Mouse (Mus musculus) myocyte (in vitro differentiated cells): Measurements from ENCODE around the gene Id3. TPM values are rescaled to one million over a fixed set of nuclear protein-coding genes. Genes with fewer than 3 reads are reported as not detected.

ENCODE experiments used
- H3K27me3 ChIP-seq: one replicate; pipeline ENCODE4 v1.6.1; 2011; ENCODE audit not compliant: control insufficient read depth, insufficient read depth, insufficient read length
- H3K36me3 ChIP-seq: one replicate; pipeline ENCODE4 v1.6.1; 2011; ENCODE audit not compliant: control insufficient read depth, insufficient read depth
- H3K4me2 ChIP-seq: one replicate; pipeline ENCODE4 v1.6.1; 2011; ENCODE audit warnings: low read depth, control low read depth
- H3K4me3 ChIP-seq: one replicate; pipeline ENCODE4 v1.5.1; 2011; ENCODE audit warnings: mild to moderate bottlenecking, control low read depth, moderate library complexity
- H3K79me2 ChIP-seq: one replicate; pipeline ENCODE4 v1.6.1; 2011; ENCODE audit not compliant: control insufficient read depth, insufficient read depth
- H3ac ChIP-seq: one replicate; pipeline ENCODE4 v1.6.1; 2011; ENCODE audit not compliant: control insufficient read depth, insufficient read length
- CEBPB ChIP-seq: IDR thresholded peaks from 2 replicates; pipeline ENCODE4 v1.6.1; 2011; ENCODE audit warnings: mild to moderate bottlenecking, moderate library complexity; ENCODE audit not compliant: poor library complexity, insufficient read depth, severe bottlenecking
- E2F4 ChIP-seq: IDR thresholded peaks from one replicate; pipeline ENCODE4 v1.6.1; 2011; ENCODE audit warnings: mild to moderate bottlenecking, control low read depth, moderate library complexity; ENCODE audit not compliant: insufficient read depth
- MAX ChIP-seq: IDR thresholded peaks from one replicate; pipeline ENCODE4 v1.6.1; 2011; ENCODE audit warnings: low read depth, mild to moderate bottlenecking, control low read depth
- MYOD1 ChIP-seq, 3 experiments: IDR thresholded peaks; one replicate each; pipeline ENCODE4 v1.6.1; 2011; ENCODE audit warnings: control low read depth in 2 of 3, low read depth in 2 of 3, mild to moderate bottlenecking in 2 of 3, moderate library complexity in 1 of 3; ENCODE audit not compliant: insufficient read length in 2 of 3, control insufficient read depth in 1 of 3
- MYOG ChIP-seq, 3 experiments: IDR thresholded peaks; one replicate each; pipeline ENCODE4 v1.6.1; 2011; ENCODE audit warnings: control low read depth in 2 of 3, low read depth in 2 of 3, mild to moderate bottlenecking in 2 of 3; ENCODE audit not compliant: insufficient read length in 2 of 3, control insufficient read depth in 1 of 3, insufficient read depth in 1 of 3
- POLR2A ChIP-seq: IDR thresholded peaks from one replicate; pipeline ENCODE4 v1.6.1; 2011; ENCODE audit warnings: low read depth, mild to moderate bottlenecking, control low read depth, moderate library complexity; ENCODE audit not compliant: insufficient read length
- POLR2AphosphoS2 ChIP-seq: IDR thresholded peaks from one replicate; pipeline ENCODE4 v1.6.1; 2011; ENCODE audit warnings: low read depth, control low read depth; ENCODE audit not compliant: insufficient read length
- REST ChIP-seq: IDR thresholded peaks from one replicate; pipeline ENCODE4 v1.6.1; 2011; ENCODE audit warnings: mild to moderate bottlenecking, control low read depth, moderate library complexity; ENCODE audit not compliant: insufficient read depth, insufficient read length
- SRF ChIP-seq: IDR thresholded peaks from one replicate; pipeline ENCODE4 v1.6.1; 2011; ENCODE audit warnings: low read depth; ENCODE audit not compliant: control insufficient read depth, insufficient read length
- TCF12 ChIP-seq: IDR thresholded peaks from one replicate; pipeline ENCODE4 v1.6.1; 2011; ENCODE audit warnings: mild to moderate bottlenecking, control low read depth; ENCODE audit not compliant: poor library complexity, insufficient read depth, severe bottlenecking
- TCF3 ChIP-seq: IDR thresholded peaks from one replicate; pipeline ENCODE4 v1.6.1; 2011; ENCODE audit warnings: low read depth, control low read depth; ENCODE audit not compliant: insufficient read length
- USF1 ChIP-seq: IDR thresholded peaks from one replicate; pipeline ENCODE4 v1.6.1; 2011; ENCODE audit warnings: low read depth, mild to moderate bottlenecking, control low read depth, moderate library complexity
- polyA plus RNA-seq: library from polyadenylated mRNA; unstranded; fragments of >200 nt; fragmentation: generic; extraction: Trizol; gene quantifications from one replicate; pipeline ENCODE4 v1.2.1, GENCODE M21; 2012; ENCODE audit warnings: missing spikeins

Id3 gene
- polyA plus RNA-seq, 1 experiment: 15.2 TPM

DNA sequence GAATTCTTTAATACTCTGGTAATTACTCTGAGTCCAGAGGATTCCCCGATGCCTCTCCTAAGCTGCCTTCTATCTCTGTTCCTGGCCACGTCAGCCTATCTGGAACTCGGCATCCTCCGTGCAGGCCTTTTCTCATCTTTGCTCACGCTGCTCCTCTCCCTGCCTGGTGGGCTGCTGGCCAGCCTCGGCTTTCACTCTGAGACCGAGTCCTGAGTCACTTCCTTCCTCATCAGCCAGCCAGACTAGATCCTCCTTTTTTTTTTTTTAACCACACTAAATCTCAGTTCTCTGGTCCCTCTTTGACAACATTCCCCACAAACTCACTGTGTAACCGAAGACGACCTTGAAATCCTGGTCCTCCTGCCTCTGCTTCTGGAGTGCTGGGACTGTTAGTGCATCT is 42.1 kb downstream of the Id3 start:
- peaks cover 76% of the 10 kb centered on the region for H3K79me2 ChIP-seq
- no peak overlapping the region for H3K4me3 ChIP-seq
- peak overlapping the region; percentile 79 for H3K4me2 ChIP-seq
- TF ChIP-seq POLR2AphosphoS2 (no peak), POLR2A (peak; percentile 36)
- H3ac ChIP-seq: no peak overlapping the region
- peaks cover 55% of the 10 kb centered on the region for H3K36me3 ChIP-seq
- H3K27me3 ChIP-seq: no peaks in the 10 kb centered on the region

DNA sequence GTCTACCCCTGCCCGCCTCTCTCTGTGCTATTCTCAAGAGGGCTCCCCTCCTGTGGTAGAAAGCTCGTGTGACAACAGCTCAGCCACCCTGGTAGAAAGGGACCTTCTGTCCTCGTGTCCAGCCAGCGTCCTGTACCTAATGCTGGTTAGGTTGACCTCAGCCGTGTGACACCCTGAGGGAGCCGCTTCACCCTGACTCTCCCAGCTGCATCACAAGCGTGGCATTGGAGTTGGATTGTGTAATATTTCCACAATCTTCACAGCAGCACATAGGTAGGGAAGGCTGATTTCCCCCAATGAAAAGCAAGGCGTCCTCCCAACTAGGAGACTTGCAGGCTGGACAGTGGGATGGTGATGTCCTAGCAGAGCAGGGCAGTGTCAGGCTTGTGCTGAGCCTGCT is 43.0 kb downstream of the Id3 start:
- H3K4me2 ChIP-seq: peak overlapping the region; percentile 79
- TF ChIP-seq POLR2AphosphoS2 (peak; percentile 8), E2F4 (no peak), POLR2A (peak; percentile 20)
- H3K4me3 ChIP-seq: no peak overlapping the region
- peaks cover 64% of the 10 kb centered on the region for H3K36me3 ChIP-seq
- no peak overlapping the region for H3ac ChIP-seq
- no peaks in the 10 kb centered on the region for H3K27me3 ChIP-seq
- H3K79me2 ChIP-seq: peaks cover 76% of the 10 kb centered on the region

DNA sequence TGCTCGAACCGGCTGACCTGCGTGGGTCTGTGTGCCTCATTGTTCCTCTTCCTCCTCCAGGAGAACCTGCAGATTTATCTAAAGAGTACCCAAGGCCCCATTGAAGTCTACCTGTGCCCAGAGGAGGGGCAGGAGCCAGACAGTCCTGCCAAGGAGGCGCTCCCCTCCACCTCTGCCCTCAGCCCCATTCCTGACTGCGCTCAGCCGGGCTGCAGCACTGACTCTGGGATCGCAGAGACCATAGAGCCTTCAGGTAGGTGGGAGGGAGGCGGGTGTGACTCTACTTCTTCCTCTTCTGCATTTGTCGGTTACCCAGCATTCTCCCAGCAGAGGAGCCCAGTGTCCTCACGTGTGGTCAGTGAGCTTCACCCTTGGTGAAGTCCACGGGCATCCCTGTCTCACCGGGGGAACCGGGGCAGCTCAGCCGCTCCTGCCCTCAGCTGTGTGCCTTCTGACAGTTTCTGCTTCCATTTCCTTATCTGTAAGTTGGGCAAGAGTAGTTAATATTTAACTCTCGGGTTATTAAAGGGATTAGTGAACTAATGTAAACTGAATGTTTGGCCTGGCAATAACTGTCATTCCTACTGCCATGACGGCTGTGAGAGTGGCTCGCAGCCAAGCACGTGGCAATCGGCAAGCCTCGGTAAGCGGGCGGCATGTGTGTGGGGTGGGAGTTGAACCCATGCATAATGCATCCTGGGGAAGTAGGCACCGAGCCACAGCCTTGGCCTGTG is 43.6 kb downstream of the Id3 start:
- H3K4me2 ChIP-seq: no peak overlapping the region
- no peak for TF ChIP-seq CEBPB
- TF ChIP-seq MYOD1 (IDR thresholded peaks at IDR 0.05; ENCODE audit: control insufficient read depth in 1 of 3, insufficient read length in 2 of 3, low read depth in 2 of 3): no peak
- no peak for TF ChIP-seq USF1
- TF ChIP-seq SRF: no peak
- no peak for TF ChIP-seq MYOG (IDR thresholded peaks at IDR 0.05; ENCODE audit: control insufficient read depth in 1 of 3, insufficient read depth in 1 of 3, insufficient read length in 2 of 3, low read depth in 2 of 3)
- TF ChIP-seq TCF12: no peak
- TF ChIP-seq TCF3: no peak
- no peak for TF ChIP-seq POLR2AphosphoS2
- no peak for TF ChIP-seq E2F4
- no peak for TF ChIP-seq MAX
- TF ChIP-seq REST: no peak
- no peak for TF ChIP-seq POLR2A
- peaks cover 70% of the 10 kb centered on the region for H3K36me3 ChIP-seq
- no peak overlapping the region for H3K4me3 ChIP-seq
- no peaks in the 10 kb centered on the region for H3K27me3 ChIP-seq
- H3K79me2 ChIP-seq: peaks cover 71% of the 10 kb centered on the region
- no peak overlapping the region for H3ac ChIP-seq

DNA sequence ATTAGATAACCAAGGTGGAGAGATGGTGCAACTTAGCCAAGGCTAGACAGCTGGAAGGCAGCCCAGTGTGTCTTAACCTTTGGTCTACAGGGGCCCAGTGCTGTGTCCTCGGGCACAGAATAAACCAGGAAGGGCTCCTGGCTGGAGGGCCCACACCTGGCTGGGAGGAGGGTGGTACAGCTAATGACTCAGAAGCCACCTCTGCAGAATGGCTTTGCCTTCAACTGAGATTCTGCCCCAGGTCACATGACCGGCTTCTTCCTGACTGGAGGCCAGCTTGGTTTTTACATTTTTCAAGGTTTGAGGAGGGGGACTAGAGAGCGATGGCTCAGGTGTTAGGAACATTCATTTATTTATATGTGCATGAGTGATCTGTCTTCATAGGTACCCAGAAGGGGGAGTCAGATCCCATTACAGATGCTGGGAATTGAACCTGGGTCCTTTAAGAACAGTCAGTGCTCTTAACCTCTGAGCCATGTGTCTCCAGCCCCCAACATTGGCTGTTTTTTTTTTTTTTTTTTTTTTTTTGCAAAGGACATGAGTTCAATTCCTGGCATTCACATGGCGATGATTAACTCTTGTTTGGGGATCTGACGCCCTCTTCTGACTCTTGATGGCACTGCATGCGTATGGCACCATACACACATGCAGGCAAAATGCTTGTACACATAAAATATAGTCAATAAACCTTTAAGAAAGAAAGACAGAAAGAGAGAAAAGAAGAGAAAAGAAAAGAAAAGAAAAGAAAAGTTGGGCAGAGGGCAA is 45.9 kb downstream of the Id3 start:
- no peak overlapping the region for H3K4me2 ChIP-seq
- no peak overlapping the region for H3K4me3 ChIP-seq
- no peak overlapping the region for H3ac ChIP-seq
- H3K27me3 ChIP-seq: no peaks in the 10 kb centered on the region
- H3K79me2 ChIP-seq: peaks cover 49% of the 10 kb centered on the region
- no peak for TF ChIP-seq MAX
- peak; percentile 59 for TF ChIP-seq USF1
- no peak for TF ChIP-seq POLR2A
- H3K36me3 ChIP-seq: peaks cover 71% of the 10 kb centered on the region

DNA sequence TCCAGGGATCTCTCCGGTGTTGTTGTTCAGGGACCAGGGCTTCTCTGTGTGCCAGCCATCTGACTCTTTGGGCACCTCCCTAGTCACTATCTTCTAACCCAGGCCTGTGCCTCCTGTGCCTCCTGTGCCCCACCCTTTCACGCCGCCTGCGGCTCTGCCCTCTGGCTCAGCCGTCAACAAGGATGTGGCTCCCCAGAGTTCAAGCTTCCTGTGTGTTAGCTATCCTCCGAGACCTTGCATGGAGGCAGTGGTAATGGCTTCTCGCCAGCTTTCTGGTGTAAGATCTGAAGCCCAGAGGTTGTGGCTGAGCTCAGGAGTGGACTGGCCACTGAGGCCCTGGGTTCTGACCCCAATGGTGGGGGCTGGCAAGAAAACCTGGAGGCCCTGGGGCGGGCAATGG is 46.6 kb downstream of the Id3 start:
- H3K4me3 ChIP-seq: no peak overlapping the region
- no peak overlapping the region for H3ac ChIP-seq
- H3K36me3 ChIP-seq: peaks cover 77% of the 10 kb centered on the region
- H3K79me2 ChIP-seq: peaks cover 47% of the 10 kb centered on the region
- H3K27me3 ChIP-seq: no peaks in the 10 kb centered on the region
- no peak overlapping the region for H3K4me2 ChIP-seq
- no peak for TF ChIP-seq MYOD1 (IDR thresholded peaks at IDR 0.05; ENCODE audit: control insufficient read depth in 1 of 3, insufficient read length in 2 of 3, low read depth in 2 of 3)
- no peak for TF ChIP-seq TCF12
- TF ChIP-seq REST: no peak

- Histone ChIP-seq H3ac (no peak overlapping the region), H3K79me2 (peaks cover 20% of the 10 kb centered on the region), H3K4me3 (no peak overlapping the region), H3K36me3 (peaks cover 52% of the 10 kb centered on the region), H3K4me2 (no peak overlapping the region), H3K27me3 (no peaks in the 10 kb centered on the region)
- TF ChIP-seq MYOD1 (IDR thresholded peaks at IDR 0.05; ENCODE audit: control insufficient read depth in 1 of 3, insufficient read length in 2 of 3, low read depth in 2 of 3): no peak
- TF ChIP-seq MYOG (IDR thresholded peaks at IDR 0.05; ENCODE audit: control insufficient read depth in 1 of 3, insufficient read depth in 1 of 3, insufficient read length in 2 of 3, low read depth in 2 of 3): no peak
- no peak for TF ChIP-seq MAX
- TF ChIP-seq REST: no peak
- no peak for TF ChIP-seq SRF
- no peak for TF ChIP-seq USF1
- no peak for TF ChIP-seq CEBPB
- TF ChIP-seq POLR2AphosphoS2: no peak
Observed at GRCm38 (mm10) chr4:136193571-136193970, 50.3 kb downstream of the Id3 start.
